Mouse (Mus musculus): ENCODE results near the gene Pomp. TPM values are rescaled to one million over a fixed set of nuclear protein-coding genes. Genes with fewer than 3 reads are reported as not detected.
"Not testable (repeated sequence)": the region's sequence is repeated elsewhere in the genome, so short reads cannot be mapped to it uniquely, and the experiment has no call there.

The Pomp gene
- total and polyA plus RNA-seq, 2 experiments from 2014 or later: 287 to 545 TPM

- no peaks in the 10 kb centered on the region for H3K4me1 ChIP-seq (ENCODE audit: insufficient read depth, low read length)
- no peaks in the 10 kb centered on the region for H3K27me3 ChIP-seq (ENCODE audit: insufficient read depth, low read length)
- no peak overlapping the region for H3K27ac ChIP-seq (ENCODE audit: low read depth, low read length)
- H3K4me2 ChIP-seq (ENCODE audit: low read depth, low read length, poor library complexity, severe bottlenecking): peak overlapping the region; percentile 95
- TF ChIP-seq CTCF (IDR thresholded peaks at IDR 0.05): no peak
- DNase-seq (ENCODE audit: low spot score) (peak; percentile 27), ATAC-seq (ENCODE audit: low FRiP score) (peak; percentile 25; the same call in 1 of the 2 replicates)
- 2% methylated on average over 25 of the region's 25 CpGs for WGBS
- no peaks in the 10 kb centered on the region for H3K9me3 ChIP-seq (ENCODE audit: low read length)
- H3K9ac ChIP-seq (replicated peaks; ENCODE audit: low read length, poor library complexity, severe bottlenecking): peak overlapping the region; percentile 61
- peak overlapping the region; percentile 66 for H3K4me3 ChIP-seq (ENCODE audit: low read depth, low read length)
- no peaks in the 10 kb centered on the region for H3K36me3 ChIP-seq (ENCODE audit: insufficient read depth, low read length)
These were observed 33.6 kb downstream of the Pomp start for GRCm38 (mm10) chr5:147893766-147894454.

DNA sequence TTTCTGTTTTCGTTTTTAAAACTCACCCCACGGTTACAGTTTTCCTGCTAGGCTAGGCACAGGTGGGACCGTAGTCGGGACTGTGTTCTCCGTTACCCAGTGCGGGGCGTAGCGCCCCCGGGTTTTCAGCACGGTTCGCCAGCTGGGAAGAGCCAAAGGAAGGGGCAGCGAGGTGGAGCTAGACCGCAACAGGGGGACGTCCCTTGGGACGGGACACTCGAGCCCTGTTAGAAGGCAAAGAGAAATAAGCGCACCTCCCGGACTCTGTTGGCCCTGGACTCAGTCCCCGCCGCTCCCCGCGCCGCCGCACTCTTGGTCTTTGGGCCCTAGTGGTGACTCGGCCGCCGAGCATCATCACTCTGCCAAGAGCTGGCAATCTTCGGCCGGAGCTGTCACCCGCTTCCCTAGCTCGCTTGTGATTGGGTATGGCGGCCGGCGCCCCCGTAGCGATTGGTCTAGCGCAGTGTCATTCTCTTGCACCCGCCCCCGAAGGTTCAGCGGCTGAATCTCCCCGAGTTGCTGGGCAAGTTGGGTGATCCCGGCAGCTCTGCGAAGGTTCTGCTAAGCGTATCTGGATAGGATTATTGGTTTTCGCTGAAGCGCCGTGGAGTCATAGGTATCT lies 34.3 kb downstream of the Pomp start, which contains the start of gene Slc46a3:
Gene Slc46a3, minus strand, starts transcription at position 361 of the 622 bp plus-strand sequence.
- H3K4me1 ChIP-seq (ENCODE audit: insufficient read depth, low read length): no peaks in the 10 kb centered on the region
- peak; percentile 99 for ATAC-seq (ENCODE audit: low FRiP score)

GRCm38 (mm10) chr5:147895436-147896198 lies 35.4 kb downstream of the Pomp start:
- H3K4me3 ChIP-seq (ENCODE audit: low read depth, low read length): peak overlapping the region; percentile 66
- 0 out of 2 replicates have a peak overlapping the region, but pooled peaks have one; percentile 2 for H3K9ac ChIP-seq (replicated peaks; ENCODE audit: low read length, poor library complexity, severe bottlenecking)
- no peaks in the 10 kb centered on the region for H3K27me3 ChIP-seq (ENCODE audit: insufficient read depth, low read length)
- DNase-seq (ENCODE audit: low spot score) (no peak), ATAC-seq (ENCODE audit: low FRiP score) (no peak)
- no peaks in the 10 kb centered on the region for H3K4me1 ChIP-seq (ENCODE audit: insufficient read depth, low read length)
- H3K27ac ChIP-seq (ENCODE audit: low read depth, low read length): no peak overlapping the region
- H3K4me2 ChIP-seq (ENCODE audit: low read depth, low read length, poor library complexity, severe bottlenecking): peak overlapping the region; percentile 95
- no peaks in the 10 kb centered on the region for H3K9me3 ChIP-seq (ENCODE audit: low read length)
- WGBS: 29% methylated on average over 16 of the region's 16 CpGs
- TF ChIP-seq CTCF (IDR thresholded peaks at IDR 0.05): no peak
- H3K36me3 ChIP-seq (ENCODE audit: insufficient read depth, low read length): no peaks in the 10 kb centered on the region

More for the DNA sequence above, 34.3 kb downstream of the Pomp start, which contains the start of gene Slc46a3:
- H3K4me2 ChIP-seq (ENCODE audit: low read depth, low read length, poor library complexity, severe bottlenecking): peak within 1 kb of the TSS; percentile 95
- H3K36me3 ChIP-seq (ENCODE audit: insufficient read depth, low read length): no peaks in the 10 kb centered on the region
- no peaks in the 10 kb centered on the region for H3K9me3 ChIP-seq (ENCODE audit: low read length)
- peak within 1 kb of the TSS; percentile 66 for H3K4me3 ChIP-seq (ENCODE audit: low read depth, low read length)
- WGBS: under 1% methylated on average over 47 of the region's 47 CpGs
- peak; percentile 60 for TF ChIP-seq CTCF (IDR thresholded peaks at IDR 0.05)
- H3K27ac ChIP-seq (ENCODE audit: low read depth, low read length): no peak within 1 kb of the TSS
- peak within 1 kb of the TSS; percentile 61 for H3K9ac ChIP-seq (replicated peaks; ENCODE audit: low read length, poor library complexity, severe bottlenecking)
- no peaks in the 10 kb centered on the region for H3K27me3 ChIP-seq (ENCODE audit: insufficient read depth, low read length)
- DNase-seq (ENCODE audit: low spot score): peak; percentile 96

GRCm38 (mm10) chr5:147896501-147896900 lies 36.2 kb downstream of the Pomp start:
- not testable (repeated sequence) for H3K36me3 ChIP-seq (ENCODE audit: insufficient read depth, low read length); H3K9me3 ChIP-seq (ENCODE audit: low read length); DNase-seq (ENCODE audit: low spot score); H3K4me2 ChIP-seq (ENCODE audit: low read depth, low read length, poor library complexity, severe bottlenecking); H3K27ac ChIP-seq (ENCODE audit: low read depth, low read length); H3K4me3 ChIP-seq (ENCODE audit: low read depth, low read length); H3K27me3 ChIP-seq (ENCODE audit: insufficient read depth, low read length); H3K4me1 ChIP-seq (ENCODE audit: insufficient read depth, low read length); ATAC-seq (ENCODE audit: low FRiP score); H3K9ac ChIP-seq (replicated peaks; ENCODE audit: low read length, poor library complexity, severe bottlenecking)
- 87% methylated on average over 4 of the region's 4 CpGs for WGBS

- no peak for ATAC-seq (ENCODE audit: low FRiP score)
- no peak overlapping the region for H3K4me2 ChIP-seq (ENCODE audit: low read depth, low read length, poor library complexity, severe bottlenecking)
These were observed 38.0 kb downstream of the Pomp start for GRCm38 (mm10) chr5:147898254-147898653.

More at GRCm38 (mm10) chr5:147898254-147898653, 38.0 kb downstream of the Pomp start:
- no peak overlapping the region for H3K27ac ChIP-seq (ENCODE audit: low read depth, low read length)
- H3K27me3 ChIP-seq (ENCODE audit: insufficient read depth, low read length): no peaks in the 10 kb centered on the region
- 73% methylated on average over 2 of the region's 2 CpGs for WGBS
- TF ChIP-seq CTCF (IDR thresholded peaks at IDR 0.05): no peak
- H3K4me1 ChIP-seq (ENCODE audit: insufficient read depth, low read length): no peaks in the 10 kb centered on the region
- no peak overlapping the region for H3K4me3 ChIP-seq (ENCODE audit: low read depth, low read length)
- H3K9me3 ChIP-seq (ENCODE audit: low read length): no peaks in the 10 kb centered on the region
- H3K9ac ChIP-seq (replicated peaks; ENCODE audit: low read length, poor library complexity, severe bottlenecking): no peak overlapping the region
- H3K36me3 ChIP-seq (ENCODE audit: insufficient read depth, low read length): no peaks in the 10 kb centered on the region
- DNase-seq (ENCODE audit: low spot score): no peak
